17 mouse cellular contexts compared by ENCODE assay signal in the genomic region with DNA sequence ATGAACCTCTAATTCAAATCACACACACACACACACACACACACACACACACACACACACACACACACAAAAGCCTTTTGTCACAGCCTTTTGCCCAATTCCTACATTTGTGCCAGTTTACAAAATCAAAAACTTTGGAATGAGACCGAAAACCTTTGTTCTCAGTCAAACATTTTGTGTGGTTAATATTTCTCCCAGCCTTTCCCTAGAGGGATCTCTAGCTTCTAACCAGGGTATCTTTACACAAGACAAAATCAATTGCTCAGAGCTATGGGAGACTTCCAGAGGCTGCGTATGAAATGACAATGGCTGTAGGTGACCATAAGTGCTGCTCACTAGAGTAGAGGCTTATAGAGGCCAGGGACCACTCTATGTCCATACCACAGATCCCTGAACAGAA. TPM values are rescaled to one million over a fixed set of nuclear protein-coding genes. Genes with fewer than 3 reads are reported as not detected.
"Had no signal": no experiment of that assay in that cellular context is flagged by ENCODE, and none has a peak within 500 bp of the region (broad histone marks: within the 10 kb centered on the region; RNA-seq: fewer than 3 reads in every experiment).

No protein-coding gene starts in this region.

- H3K36me3 ChIP-seq: intestine, embryonic 15.5 days; limb, embryonic 12.5 days; limb, embryonic 15.5 days had no signal

- H3K9ac ChIP-seq: intestine, embryonic 15.5 days; limb, embryonic 12.5 days; limb, embryonic 15.5 days had no signal

- DNase-seq: kidney, adult 8-10 months; kidney, postnatal 14 days; kidney, postnatal 4 days; left cerebral cortex, postnatal 4 days; lung, adult 2 months; lung, postnatal 14 days; lung, postnatal 4 days; midbrain, embryonic 14.5 days; thymus, adult 2 months; thymus, postnatal 14 days; thymus, postnatal 4 days had no signal

- H3K4me3 ChIP-seq: intestine, embryonic 15.5 days; limb, embryonic 12.5 days; limb, embryonic 15.5 days had no signal

- H3K27me3 ChIP-seq: intestine, embryonic 15.5 days; limb, embryonic 15.5 days had no signal

- H3K4me1 ChIP-seq: intestine, embryonic 15.5 days; limb, embryonic 12.5 days; limb, embryonic 15.5 days had no signal

- H3K27ac ChIP-seq: intestine, embryonic 15.5 days; limb, embryonic 12.5 days; limb, embryonic 15.5 days had no signal

- ATAC-seq: intestine, embryonic 15.5 days had no signal

- H3K9me3 ChIP-seq: intestine, embryonic 15.5 days; limb, embryonic 12.5 days; limb, embryonic 15.5 days had no signal

- H3K4me2 ChIP-seq: intestine, embryonic 15.5 days; limb, embryonic 12.5 days; limb, embryonic 15.5 days; midbrain, embryonic 11.5 days had no signal

RNA-seq across cellular contexts. Expression of a gene that starts 36.1 kb away (rescaled TPM):
- total RNA-seq: megakaryocyte progenitor cell, adult 5-6 weeks; megakaryocyte-erythroid progenitor cell, adult 5-6 weeks had no signal
